Mouse (Mus musculus) left cerebral cortex, adult 11 months (tissue): Measurements from ENCODE around the gene Zbtb24.
A peak's percentile ranks its signal among the peaks of the same experiment; 100 is the strongest.

Experiments used
- DNase-seq: peaks from one replicate; pipeline ENCODE4 v3.0.0; 2022; ENCODE audit warnings: low spot score

Gene Zbtb24

GRCm38 (mm10) chr10:41467325-41467724 lies 17.1 kb downstream of the Zbtb24 start:
- no peak for DNase-seq

- DNase-seq: no peak
Measured at GRCm38 (mm10) chr10:41470693-41471092, 20.5 kb downstream of the Zbtb24 start.

GRCm38 (mm10) chr10:41472534-41472933 lies 22.4 kb downstream of the Zbtb24 start:
- DNase-seq: no peak

- DNase-seq: no peak
Measured at GRCm38 (mm10) chr10:41472962-41473481, 22.8 kb downstream of the Zbtb24 start.

- DNase-seq: no peak
Measured at GRCm38 (mm10) chr10:41473782-41474468, 23.7 kb downstream of the Zbtb24 start.

- no peak for DNase-seq
Measured at GRCm38 (mm10) chr10:41474981-41475391, 24.8 kb downstream of the Zbtb24 start.

- DNase-seq: peak; percentile 34
Measured at GRCm38 (mm10) chr10:41476171-41477017, 26.2 kb downstream of the Zbtb24 start, which contains the start of gene Mical1. Gene Mical1 (plus strand): TSS chr10:41476314.

- DNase-seq: no peak
Measured at GRCm38 (mm10) chr10:41477018-41477277, 26.8 kb downstream of the Zbtb24 start.

- DNase-seq: peak; percentile 48
Measured at GRCm38 (mm10) chr10:41477278-41478181, 27.3 kb downstream of the Zbtb24 start.

- DNase-seq: no peak
Measured at GRCm38 (mm10) chr10:41479961-41480360, 29.8 kb downstream of the Zbtb24 start.

- no peak for DNase-seq
Measured at GRCm38 (mm10) chr10:41480938-41481880, 31.0 kb downstream of the Zbtb24 start.

- DNase-seq: no peak
Measured at GRCm38 (mm10) chr10:41482446-41482845, 32.3 kb downstream of the Zbtb24 start.

GRCm38 (mm10) chr10:41485778-41486177 lies 35.6 kb downstream of the Zbtb24 start:
- no peak for DNase-seq

GRCm38 (mm10) chr10:41486506-41487170 lies 36.5 kb downstream of the Zbtb24 start:
- DNase-seq: no peak

GRCm38 (mm10) chr10:41488877-41489276 lies 38.7 kb downstream of the Zbtb24 start:
- DNase-seq: no peak

- no peak for DNase-seq
Measured at GRCm38 (mm10) chr10:41489294-41489693, 39.1 kb downstream of the Zbtb24 start.

GRCm38 (mm10) chr10:41489708-41490517 lies 39.7 kb downstream of the Zbtb24 start, which contains the start of the genes Smpd2 and Ppil6:
Gene Smpd2 (minus strand): TSS chr10:41490369.
Gene Ppil6 (plus strand): TSS chr10:41490439.
- DNase-seq: peak; percentile 89

- DNase-seq: no peak
Measured at GRCm38 (mm10) chr10:41490518-41490873, 40.3 kb downstream of the Zbtb24 start.

GRCm38 (mm10) chr10:41491111-41491510 lies 40.9 kb downstream of the Zbtb24 start:
- DNase-seq: no peak
